Mouse (Mus musculus) thymus, postnatal 25 days (tissue): ENCODE measurements around the gene Tex21.
"Not testable (repeated sequence)": the region's sequence is repeated elsewhere in the genome, so short reads cannot be mapped to it uniquely, and the experiment has no call there.

Experiments
- DNase-seq: peaks from one replicate; pipeline ENCODE4 v3.0.0; 2022

The Tex21 gene

DNA sequence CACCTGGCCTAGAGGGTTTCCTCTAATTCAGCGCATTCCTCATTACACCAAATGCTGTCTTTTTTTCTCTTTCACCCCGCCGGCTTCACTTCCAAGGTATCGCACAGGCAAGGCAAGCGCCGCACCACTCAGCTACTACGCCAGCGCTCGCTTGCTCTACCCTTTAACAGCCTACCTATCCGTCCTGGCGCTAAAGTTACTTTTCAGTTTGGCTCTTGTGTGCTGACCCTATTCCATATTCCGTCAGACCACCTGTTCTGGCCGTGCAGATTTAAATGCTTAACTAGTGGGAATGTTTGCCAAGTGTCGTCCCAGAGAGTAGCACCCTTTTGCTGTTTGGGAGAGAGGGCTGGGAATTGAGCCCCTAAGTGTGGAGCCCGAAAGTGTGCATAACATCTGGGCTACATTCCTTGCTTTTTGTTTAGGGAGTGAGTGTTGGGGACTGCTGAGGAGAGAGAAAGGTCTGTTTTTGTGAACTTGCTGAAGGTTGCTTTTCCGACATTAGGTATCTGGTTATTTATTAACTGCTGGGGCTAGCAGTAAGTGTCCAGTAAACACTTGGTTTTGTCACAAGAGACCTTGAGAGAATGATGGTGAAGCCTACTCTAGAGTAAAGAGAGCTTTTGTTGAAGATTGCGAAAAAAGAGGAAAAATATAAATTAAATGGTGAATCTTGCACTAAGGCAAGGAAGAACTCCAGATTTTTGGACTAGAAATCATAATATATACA is 9.7 kb upstream of the Tex21 start:
- DNase-seq, result peak; percentile 35

DNA sequence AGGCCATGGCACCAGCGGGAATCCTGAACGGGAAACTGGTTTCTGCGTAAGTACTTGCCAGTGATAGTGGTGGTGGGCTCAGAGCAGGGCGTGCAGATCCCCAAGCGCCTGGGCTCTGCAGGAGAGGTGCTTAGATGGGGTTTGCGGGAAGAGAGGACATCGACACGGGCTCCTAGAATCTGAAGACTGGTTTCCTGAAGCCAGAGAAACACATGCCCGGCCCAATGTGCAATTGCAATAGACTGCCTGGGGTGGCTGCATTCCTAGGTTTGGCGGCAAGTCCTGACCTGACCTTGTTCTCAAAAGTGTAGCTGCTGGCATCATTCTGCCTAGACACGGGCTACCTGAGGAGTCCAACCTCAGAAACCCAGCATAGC is 8.9 kb upstream of the Tex21 start:
- no peak for DNase-seq

DNA sequence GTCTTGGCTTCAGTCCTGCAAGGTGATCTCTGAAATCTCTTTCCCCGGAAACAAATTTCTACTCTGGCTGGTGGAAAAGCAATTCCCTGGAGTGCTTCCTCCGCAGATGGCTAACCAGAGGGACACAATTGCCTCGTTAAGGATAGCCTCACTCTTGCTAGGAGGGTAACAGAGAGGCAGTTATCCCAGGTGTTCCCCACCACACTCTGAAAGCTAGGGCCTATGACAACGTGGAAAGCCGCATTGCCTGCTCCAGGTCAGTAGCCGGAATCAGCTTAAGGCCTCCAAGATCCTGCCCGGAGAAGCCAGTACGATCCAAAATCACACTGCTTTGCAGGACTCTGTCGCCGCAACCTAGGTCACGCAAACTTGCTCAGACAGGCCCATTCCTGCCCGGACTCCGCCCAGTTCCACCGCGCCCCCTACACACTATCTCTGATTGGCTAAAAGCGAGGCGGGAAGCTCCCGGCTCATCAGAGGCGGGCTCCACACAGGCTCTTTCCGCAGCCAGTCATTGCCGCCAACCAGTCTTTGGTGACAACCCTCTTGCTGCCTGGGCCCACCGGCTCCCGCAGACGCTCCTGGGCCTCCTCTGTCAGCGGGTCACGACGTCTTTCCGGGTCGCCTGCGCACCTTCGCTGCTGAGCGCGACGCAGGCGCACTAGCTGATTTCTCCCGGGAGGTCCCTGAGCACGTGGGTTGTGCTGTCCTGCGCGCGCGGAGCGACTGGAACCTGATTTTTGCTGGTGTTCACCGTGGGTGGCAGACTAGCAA is 8.4 kb upstream of the Tex21 start, which contains the start of gene Mthfd1:
Gene Mthfd1 (plus strand): TSS at position 574 of the 774 bp plus-strand sequence.
- peak; percentile 92 for DNase-seq

DNA sequence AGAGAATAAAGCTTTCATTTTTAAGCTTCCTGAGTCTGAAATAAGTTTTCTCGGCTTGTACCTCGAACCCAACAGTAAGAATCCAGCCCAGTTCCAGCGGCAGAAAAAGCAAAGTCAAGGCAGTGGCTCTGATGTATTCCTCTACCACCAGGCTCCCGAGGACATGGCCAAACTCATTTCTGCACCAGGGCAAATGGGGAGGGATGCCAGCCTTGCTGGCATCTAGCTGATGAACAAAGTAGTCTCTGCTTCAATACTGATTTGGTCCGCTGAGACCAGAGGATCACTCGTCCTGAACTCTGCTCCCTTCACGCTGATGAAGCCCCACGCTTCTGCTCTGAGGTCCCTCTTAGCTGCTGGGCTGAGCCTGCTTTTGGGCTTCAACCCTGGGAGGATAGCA is 7.4 kb upstream of the Tex21 start:
- no peak for DNase-seq

DNA sequence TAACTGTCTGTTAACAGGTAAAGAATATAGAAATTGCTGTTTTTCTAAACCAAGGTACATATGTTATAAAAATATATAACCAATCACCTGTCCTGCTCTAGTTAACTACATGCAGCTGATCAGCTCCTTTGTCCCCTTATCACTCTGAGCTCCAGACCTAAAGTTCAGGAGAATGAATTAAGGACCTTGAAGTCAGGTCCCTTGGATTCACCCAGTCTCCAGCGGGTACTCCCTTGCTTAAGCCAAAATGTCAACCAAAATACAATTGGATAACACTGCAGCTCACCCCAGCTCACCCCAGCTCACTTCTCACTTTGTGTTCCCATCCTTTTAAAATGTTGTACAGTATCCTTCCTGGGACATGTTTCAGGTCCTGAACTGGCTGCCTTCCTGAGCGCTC is 7.0 kb upstream of the Tex21 start:
- DNase-seq, result no peak

DNA sequence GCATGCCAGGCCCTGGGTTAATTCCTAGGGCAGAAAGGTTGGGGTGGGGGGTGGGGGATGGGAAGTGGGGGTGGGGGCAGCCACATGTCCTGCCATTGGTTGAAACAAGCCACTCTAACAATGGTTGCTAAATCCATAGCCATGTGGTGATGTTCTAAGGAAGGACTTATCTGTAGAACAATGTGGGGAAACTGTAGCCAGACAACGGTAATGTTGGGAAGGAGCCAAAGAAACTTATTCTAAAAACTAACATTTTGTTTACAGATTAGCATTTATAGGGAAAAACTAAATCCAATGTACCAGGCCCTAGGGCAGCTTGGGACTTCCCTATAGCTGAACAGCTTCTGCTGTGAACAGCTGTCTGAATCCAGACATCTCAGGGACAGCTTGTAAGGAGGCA is 6.5 kb upstream of the Tex21 start:
- no peak for DNase-seq

DNA sequence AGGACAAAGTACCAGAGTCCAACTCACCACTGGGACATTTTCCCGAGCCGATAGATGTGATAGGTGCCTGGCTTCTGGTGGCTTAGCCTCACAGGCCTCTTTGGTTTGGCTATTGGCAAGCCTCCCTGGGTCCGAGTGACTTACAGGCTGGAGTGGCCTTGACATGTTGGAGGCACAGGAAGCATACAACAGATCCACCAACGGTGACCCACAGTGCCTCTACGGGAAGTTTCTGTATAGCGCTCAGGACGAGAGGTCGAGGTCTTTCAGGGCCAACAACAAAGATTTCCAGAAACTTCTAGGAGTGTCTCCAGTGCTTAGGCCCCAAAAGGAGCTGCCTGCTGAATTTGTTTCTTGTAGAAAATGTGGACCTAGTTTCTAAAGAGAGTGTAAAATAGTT is 1.6 kb downstream of the Tex21 start:
- DNase-seq, result no peak

DNA sequence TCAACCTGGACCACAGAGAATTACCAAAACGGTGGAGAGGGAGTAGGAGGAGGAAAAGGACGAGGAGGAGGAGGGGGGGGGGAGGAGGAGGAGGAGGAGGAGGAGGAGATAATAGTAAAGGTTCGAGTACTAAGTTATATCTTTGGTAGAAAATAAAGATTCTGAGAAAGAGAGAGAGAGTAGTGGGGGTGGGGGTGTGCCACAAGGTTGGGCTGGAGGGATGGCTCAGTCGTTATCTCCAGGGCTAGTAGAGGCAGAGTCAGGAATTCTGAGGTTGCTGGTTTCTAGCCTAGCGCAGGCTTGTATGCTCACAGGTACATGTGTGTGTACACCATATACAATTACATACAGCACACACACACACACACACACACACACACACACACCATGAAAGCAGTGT is 4.7 kb downstream of the Tex21 start:
- DNase-seq, result no peak

DNA sequence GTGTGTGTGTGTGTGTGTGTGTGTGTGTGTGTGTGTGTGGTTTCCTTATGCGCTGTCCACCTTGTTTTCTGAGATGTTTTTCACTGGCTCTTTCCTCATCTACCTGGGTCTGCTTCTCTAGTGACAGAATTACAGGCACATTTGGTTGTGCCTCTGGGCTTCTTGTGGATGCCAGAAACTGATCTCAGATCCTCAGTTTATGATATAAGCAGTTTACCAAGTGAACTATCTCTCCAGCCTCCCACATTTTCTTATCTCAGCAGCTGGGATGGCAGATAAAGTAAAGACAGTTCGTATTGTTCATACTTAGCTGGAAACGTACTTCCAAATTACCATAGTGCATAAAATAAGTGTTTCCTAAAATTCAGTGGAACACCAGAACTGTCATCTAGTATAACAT is 5.5 kb downstream of the Tex21 start:
- no peak for DNase-seq

DNA sequence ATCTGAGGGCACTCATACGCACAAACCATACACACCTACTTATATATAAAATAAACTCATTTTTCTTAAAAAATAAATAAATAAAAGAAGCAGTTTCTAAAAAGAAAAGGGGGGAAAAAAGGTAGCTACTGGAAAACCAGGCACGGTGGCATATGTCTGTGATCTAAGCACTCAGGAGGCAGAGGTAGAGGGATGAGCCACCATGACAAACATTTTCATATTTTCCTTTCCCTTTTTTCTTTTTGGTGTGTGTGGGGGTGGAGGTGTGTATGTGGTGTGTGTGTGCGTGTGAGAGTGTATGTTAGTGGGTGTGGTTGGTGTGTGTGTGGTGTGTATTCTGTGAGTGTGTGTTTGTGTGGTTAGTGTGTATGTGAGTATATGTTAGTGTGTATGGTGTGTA is 5.9 kb downstream of the Tex21 start:
- DNase-seq, result no peak

DNA sequence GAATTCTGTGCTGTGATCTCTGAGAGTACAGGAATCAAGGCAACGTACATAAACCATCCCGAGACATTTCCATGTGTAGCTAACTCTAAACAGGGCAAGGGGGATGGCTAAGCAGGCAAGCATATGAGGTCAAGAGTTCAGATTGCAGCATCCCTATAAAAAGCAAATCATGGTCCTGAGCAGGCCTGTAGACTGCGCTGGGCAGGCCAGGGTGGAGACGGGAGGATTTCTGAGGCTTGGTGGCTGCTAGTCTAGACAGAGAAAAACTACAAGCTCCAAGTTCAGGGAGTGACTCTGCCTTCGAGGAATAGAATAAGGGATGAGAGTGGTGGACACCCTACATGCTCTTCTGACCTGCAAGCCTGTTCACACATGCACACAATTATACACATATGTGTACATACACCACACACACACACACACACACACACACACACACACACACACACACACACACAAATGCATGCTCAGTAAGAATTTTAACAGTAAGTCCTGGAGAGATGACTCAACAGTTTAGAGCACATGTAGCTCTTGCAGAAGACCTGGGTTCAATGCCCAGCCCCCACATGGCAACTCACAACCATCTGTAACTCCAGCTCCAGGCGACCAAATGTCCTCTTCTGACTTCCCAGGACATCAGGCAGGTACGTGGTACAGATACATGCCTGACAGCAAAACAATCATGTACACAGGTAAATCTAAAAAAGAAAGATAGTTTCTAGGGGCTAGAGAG is 6.5 kb downstream of the Tex21 start:
- no peak for DNase-seq

DNA sequence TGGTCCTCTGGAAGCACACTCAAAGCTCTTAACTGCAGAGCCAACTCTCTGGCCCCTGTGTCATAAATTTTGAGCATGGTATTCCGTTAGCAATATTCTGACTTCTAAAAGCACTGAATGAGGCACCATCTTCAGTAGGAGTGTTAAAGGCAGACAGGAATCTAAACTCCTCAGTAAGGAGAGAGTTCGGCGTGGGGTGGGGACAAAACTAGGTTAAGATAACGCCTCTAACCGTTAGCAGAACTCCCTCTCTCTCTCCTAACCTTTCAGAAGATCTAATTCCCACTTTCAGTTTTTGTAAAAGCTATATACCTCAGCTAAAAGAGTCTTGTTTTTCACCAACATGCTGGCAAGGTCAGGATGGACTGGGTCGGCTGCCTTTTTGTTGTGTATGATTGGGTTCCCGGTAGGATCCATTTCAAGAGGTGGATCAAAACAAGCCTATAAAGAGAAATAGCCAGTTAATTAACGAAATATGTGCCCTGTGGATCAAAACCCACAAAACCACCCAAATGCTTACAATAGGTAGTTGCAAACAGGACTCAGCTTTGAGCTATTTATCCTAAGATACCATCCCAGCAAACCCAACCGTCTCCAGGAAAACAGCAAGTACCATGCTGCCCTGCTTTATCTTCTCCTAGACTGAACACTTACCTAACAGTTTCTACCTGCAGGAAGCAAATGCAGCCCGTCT is 7.3 kb downstream of the Tex21 start:
- DNase-seq, result no peak

DNA sequence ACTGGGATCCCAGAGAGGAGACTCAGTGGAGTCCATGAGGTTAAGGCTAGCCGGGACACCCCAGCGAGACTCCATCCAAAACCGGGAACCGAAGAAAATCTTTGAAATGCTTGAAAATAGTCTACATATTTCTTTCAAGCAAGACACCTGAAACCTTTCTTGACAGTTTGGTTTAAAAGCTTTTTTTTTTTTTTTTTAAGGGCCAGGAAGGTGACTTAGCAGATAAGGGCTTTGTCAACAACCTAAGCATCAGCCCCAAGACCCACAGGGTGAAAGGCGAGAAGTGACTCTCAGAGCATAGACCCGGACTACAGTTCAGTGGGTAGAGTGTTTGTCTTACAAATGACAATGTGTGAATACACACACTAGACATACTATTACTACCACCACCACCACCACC is 11.3 kb downstream of the Tex21 start:
- DNase-seq, result no peak

DNA sequence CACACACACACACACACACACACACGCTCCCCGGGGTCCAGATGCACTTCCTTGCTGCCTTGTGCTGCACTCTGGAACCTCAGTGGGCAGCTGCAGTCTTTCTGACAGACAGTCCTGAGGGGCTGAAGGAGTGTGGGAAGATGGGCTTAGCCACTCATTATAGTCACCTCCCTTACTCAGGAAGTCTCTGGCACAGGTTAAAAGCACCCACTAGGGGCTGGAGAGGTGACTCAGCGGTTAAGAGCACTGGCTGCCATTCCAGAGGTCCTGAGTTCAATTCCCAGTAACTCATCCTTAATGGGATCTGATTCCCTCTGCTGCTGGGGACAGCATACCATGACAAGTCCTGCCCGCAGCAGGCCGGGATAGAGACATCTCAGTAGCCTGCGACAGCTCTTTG is 15.9 kb downstream of the Tex21 start:
- DNase-seq, result no peak

DNA sequence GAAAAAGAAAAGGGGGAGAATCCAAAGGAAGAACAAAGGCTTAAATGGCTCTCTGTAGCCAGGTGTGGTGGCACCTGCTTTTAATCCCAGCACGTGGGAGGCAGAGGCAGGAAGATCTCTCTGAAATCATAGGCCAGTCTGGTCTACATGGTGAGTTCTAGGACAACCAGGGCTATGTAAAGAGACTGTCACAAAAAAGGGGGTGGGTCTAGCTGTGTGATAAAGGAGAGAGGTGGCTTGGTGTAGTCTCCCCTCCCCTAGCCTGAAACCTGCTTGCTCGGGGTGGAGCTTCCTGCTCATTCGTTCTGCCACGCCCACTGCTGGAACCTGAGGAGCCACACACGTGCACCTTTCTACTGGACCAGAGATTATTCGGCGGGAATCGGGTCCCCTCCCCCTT is 24.4 kb downstream of the Tex21 start:
- not testable (repeated sequence) for DNase-seq

DNA sequence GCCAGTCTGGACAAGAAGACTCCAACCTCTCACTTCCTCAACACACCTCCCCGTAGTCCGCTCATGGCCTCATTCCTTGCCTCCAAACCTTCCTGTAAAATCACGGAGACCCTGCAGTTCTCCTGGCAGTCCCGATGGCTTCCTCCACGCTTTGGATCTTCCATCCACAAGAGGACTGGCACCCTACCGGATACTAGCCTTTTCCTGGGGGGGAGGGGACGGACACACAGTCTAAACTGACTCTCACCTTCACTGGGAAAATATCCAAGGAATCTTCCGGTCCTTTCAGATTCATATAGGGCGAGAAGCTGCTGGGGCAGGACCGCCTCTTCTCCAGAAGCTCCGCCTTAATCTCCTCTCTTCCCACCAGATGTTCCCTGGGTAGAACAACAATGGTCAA is 29.8 kb downstream of the Tex21 start:
- no peak for DNase-seq

DNA sequence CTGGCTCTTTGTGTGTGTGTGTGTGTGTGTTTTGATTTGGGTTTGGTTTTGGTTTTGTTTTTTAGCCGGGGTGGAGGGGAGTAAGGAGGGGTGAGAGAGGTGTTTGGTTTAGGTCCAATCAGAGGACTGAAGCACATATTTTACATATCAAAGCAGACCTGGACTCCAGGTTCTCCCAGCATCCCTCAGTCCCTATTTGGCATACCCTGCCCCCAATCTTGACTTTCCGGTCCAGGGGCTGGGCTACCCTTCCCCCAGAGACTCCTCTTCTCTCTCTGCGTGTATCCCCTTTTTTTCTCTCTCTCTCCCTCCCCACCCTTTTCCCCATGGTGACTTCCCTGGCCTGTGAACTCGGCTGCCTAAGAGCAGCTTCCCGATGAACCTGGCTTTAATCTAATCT is 31.4 kb downstream of the Tex21 start:
- DNase-seq, result no peak

DNA sequence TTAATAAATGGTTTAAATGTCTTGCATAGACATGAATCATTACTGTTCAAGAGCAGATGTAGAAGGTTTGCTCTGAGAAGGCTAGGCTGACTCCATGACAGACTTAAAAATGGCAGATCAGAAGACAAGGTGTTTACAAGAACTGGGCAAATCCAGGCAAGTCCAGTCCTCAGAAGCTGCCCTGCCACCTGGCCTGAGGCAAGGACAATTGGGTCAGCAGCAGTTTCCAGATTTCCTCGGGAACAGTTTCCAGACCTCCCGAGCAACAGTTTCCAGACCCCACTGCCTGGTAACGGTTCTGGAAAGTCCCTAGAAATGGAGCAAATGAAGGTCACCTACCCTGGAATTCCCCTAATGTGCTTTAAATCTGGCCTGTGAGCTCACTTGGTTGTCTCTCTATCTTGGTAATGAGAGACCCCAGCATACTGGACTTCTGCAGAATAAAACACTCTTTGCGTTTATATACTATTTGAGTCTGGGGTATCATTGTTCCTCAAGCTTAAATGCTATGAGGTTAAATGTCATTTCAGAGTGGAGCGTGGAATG is 37.0 kb downstream of the Tex21 start:
- DNase-seq, result no peak

DNA sequence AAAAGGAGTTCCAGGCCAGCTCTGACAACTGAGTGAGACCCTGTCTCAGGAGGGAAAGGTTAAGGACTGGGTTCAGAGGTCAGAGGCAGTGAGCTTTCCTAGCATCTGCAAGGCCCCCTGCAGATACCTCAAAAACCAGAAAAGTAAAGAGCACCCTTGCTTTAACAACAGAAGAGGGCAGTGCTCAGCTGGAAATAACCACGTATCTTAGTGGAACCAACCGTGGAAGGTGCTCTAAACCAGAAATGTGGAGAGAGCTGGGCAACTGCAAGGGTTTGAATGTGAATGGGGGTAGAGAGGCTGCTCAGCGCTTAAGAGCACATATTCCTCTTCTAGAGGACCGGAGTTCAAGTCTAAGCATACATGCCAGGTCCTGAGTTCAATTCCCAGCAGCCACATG is 46.2 kb downstream of the Tex21 start:
- DNase-seq, result no peak

DNA sequence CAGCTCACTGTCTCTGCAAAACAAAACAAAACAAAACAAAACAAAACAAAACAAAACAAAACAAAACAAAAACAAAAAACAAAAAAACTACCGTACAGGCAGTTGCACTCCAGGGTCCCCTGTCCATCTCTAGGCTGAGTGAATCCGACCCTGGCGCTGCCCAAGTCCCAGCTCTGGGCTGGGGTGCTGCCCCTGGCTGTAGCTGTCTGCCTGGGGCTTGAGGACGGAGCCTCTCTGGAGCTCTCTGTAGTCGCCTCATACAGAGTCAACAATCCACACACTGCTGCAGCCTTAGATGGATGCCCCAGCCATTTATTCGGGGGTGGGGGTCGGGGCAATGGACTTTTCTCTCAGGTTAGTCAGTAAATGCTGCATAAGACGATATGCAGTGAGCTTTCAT is 49.5 kb downstream of the Tex21 start:
- DNase-seq, result no peak

DNA sequence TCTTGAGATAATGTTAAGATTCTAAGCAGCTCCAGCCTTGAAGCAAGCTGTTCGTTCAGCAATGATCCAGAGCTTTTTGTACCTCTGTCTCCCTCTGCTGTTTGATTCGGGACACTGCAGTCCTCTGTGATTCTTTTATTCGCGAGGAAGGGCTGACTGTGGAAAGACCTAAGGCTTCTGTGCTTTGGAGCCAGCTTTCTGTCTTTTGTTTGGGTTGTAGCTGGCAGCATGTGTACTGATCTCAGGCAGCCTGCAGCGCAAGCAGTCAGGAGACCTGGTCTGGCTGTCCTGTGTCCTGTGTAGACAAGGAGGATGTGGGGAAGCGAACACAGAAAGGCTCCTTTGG is 49.9 kb downstream of the Tex21 start:
- peak; percentile 74 for DNase-seq

DNA sequence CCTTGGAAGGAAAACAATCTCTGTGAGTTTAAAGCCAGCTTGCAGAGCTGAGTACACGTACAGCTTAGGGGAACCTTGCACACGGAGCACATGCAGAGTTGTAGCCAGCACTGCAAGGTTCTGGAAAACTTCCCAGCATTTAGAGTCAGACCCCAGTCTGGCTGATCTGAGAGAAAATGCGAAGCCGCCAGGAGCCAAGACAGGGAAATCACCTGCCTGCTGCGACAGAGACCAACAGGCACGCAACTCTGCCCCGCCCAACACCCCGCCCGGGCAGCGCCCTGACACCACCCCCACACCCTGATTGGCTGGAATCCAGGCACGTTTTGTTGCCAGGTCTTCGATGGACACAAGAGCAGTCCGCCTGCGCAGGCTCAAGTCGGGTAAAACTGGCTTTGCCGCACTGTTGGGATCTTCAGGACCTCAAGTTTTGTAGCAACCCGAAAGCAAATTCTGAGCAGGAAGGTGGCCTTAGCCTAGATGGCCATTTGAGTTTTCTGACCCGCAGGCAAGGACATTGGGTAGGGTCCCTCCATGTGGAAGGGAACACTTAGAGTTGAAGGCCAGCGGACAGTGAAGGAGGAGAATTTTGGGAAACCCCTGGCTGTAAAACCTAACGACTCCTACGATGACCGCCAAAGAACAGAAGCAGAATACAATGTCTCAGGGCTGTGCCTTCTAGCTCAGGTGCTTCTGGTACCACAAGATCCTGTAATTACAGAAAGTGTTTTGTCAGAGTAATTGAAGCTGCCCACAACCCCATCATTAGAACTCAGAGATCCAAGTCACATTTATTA is 50.4 kb downstream of the Tex21 start:
- DNase-seq, result peak; percentile 73
